ENCODE assay signal across 19 mouse cellular contexts in the genomic region with DNA sequence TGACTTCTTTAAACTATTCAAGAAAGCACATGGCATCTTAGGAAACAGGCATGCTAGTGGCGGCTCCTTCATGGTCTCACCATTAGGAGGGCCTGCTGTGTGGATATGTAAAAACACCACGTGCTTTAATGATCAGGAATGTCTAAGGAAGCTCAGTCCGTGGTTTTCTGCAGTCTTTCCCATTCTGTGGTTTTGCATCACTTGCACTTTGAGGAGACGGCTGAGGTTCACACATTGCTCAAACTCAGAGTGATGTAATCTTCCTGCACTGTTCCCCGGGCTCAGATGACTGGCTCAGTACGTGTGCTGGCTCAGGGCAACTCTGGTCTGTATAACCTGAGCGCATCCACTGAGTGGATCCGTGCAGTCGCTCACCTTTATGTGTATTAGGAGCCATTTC.
DNase-seq lines count a peak whose midpoint lies in the region; ATAC-seq and TF ChIP-seq lines count a peak whose summit lies in the region.
"Had no signal": no experiment of that assay in that cellular context is flagged by ENCODE, and none has a peak within 500 bp of the region (broad histone marks: within the 10 kb centered on the region; RNA-seq: fewer than 3 reads in every experiment).

No protein-coding gene starts in this region.

- no peaks in the 10 kb centered on the region for H3K4me1 ChIP-seq in embryonic facial prominence, embryonic 14.5 days (ENCODE audit: control insufficient read depth, insufficient read depth, low read length)
- no peaks in the 10 kb centered on the region for H3K4me1 ChIP-seq in embryonic facial prominence, embryonic 10.5 days
- peaks cover 4% of the 10 kb centered on the region; the same call in 1 of the 2 replicates for H3K4me1 ChIP-seq in midbrain, embryonic 15.5 days
- peaks cover 25% of the 10 kb centered on the region for H3K4me1 ChIP-seq in heart, embryonic 10.5 days
- H3K4me1 ChIP-seq: liver, embryonic 15.5 days had no signal

- ATAC-seq in embryonic facial prominence, embryonic 14.5 days (ENCODE audit: low read depth) = no peak; the same call in 1 of the 2 replicates
- peak; percentile 92 for ATAC-seq in Patski
- ATAC-seq in megakaryocyte, adult 5-6 weeks (ENCODE audit: poor library complexity, severe bottlenecking) = peak; percentile 54
- ATAC-seq in midbrain, embryonic 15.5 days (replicated peaks) = no peak
- ATAC-seq: activated CD4-positive, CD25-positive, alpha-beta regulatory T cell, adult 4 months; forebrain, embryonic 15.5 days had no signal

- POLR2A ChIA-PET in Patski (lab: Charles Lee) = interaction anchor here (0.8 kb wide), 1 partner anchor 17 kb away, joined by 3 read pairs; no protein-coding TSS in a partner anchor

- H3K9me3 ChIP-seq in embryonic facial prominence, embryonic 14.5 days (ENCODE audit: control insufficient read depth, low read length) = no peaks in the 10 kb centered on the region
- H3K9me3 ChIP-seq in embryonic facial prominence, embryonic 10.5 days = no peaks in the 10 kb centered on the region
- H3K9me3 ChIP-seq in midbrain, embryonic 15.5 days = no peaks in the 10 kb centered on the region
- no peaks in the 10 kb centered on the region for H3K9me3 ChIP-seq in heart, embryonic 10.5 days
- H3K9me3 ChIP-seq: forebrain, embryonic 15.5 days; liver, embryonic 15.5 days; midbrain, embryonic 10.5 days; neural tube, embryonic 12.5 days had no signal

- CTCF ChIA-PET in Patski (lab: Charles Lee) = interaction anchor here (1.1 kb wide), 1 partner anchor 31 kb away, joined by 3 read pairs; no protein-coding TSS in a partner anchor

- TF ChIP-seq CTCF in Patski (IDR thresholded peaks at IDR 0.05) = no peak

- no peak overlapping the region for H3K27ac ChIP-seq in embryonic facial prominence, embryonic 14.5 days (replicated peaks; ENCODE audit: low read depth, low read length)
- H3K27ac ChIP-seq in embryonic facial prominence, embryonic 10.5 days (replicated peaks) = no peak overlapping the region
- H3K27ac ChIP-seq in midbrain, embryonic 15.5 days = no peak overlapping the region
- no peak overlapping the region for H3K27ac ChIP-seq in heart, embryonic 10.5 days
- H3K27ac ChIP-seq: forebrain, embryonic 15.5 days; liver, embryonic 15.5 days; midbrain, embryonic 10.5 days; neural tube, embryonic 12.5 days had no signal

- peak; percentile 24 for DNase-seq in embryonic facial prominence, embryonic 14.5 days (ENCODE audit: low spot score)
- DNase-seq in embryonic facial prominence, embryonic 10.5 days (ENCODE audit: low spot score) = no peak
- DNase-seq in 3T3-L1 (ENCODE audit: low read depth, low spot score) = peak; percentile 62
- DNase-seq in Patski (ENCODE audit: low read depth, low spot score) = peak; percentile 64
- DNase-seq in ovary, postnatal 14 days (ENCODE audit: low spot score) = no peak
- DNase-seq in heart, embryonic 10.5 days (ENCODE audit: low spot score) = no peak
- DNase-seq: adrenal gland, postnatal 14 days; cerebellum, adult 11 months; cerebellum, postnatal 10 days; gastrocnemius, postnatal 36 days; kidney, adult 11 months; lung, postnatal 10 days had no signal

- H3K36me3 ChIP-seq in embryonic facial prominence, embryonic 14.5 days (ENCODE audit: control insufficient read depth, insufficient read depth, low read length) = peaks cover 92% of the 10 kb centered on the region
- H3K36me3 ChIP-seq in embryonic facial prominence, embryonic 10.5 days (replicated peaks) = peaks cover 99% of the 10 kb centered on the region
- H3K36me3 ChIP-seq in midbrain, embryonic 15.5 days (replicated peaks) = peaks cover 51% of the 10 kb centered on the region
- H3K36me3 ChIP-seq in heart, embryonic 10.5 days = peaks cover 87% of the 10 kb centered on the region

- no peak overlapping the region for H3K4me3 ChIP-seq in embryonic facial prominence, embryonic 14.5 days (ENCODE audit: low read depth, low read length)
- no peak overlapping the region for H3K4me3 ChIP-seq in embryonic facial prominence, embryonic 10.5 days
- H3K4me3 ChIP-seq in midbrain, embryonic 15.5 days = no peak overlapping the region
- no peak overlapping the region for H3K4me3 ChIP-seq in heart, embryonic 10.5 days
- H3K4me3 ChIP-seq: forebrain, embryonic 15.5 days; liver, embryonic 15.5 days; midbrain, embryonic 10.5 days; neural tube, embryonic 12.5 days had no signal

- no peaks in the 10 kb centered on the region for H3K27me3 ChIP-seq in embryonic facial prominence, embryonic 14.5 days (replicated peaks; ENCODE audit: control insufficient read depth, insufficient read depth, low read length)
- no peaks in the 10 kb centered on the region for H3K27me3 ChIP-seq in embryonic facial prominence, embryonic 10.5 days (replicated peaks; ENCODE audit: low read depth, poor library complexity, severe bottlenecking)
- no peaks in the 10 kb centered on the region for H3K27me3 ChIP-seq in Patski
- no peaks in the 10 kb centered on the region for H3K27me3 ChIP-seq in midbrain, embryonic 15.5 days (replicated peaks)
- no peaks in the 10 kb centered on the region for H3K27me3 ChIP-seq in heart, embryonic 10.5 days (ENCODE audit: insufficient read depth, poor library complexity, severe bottlenecking)
- H3K27me3 ChIP-seq: forebrain, embryonic 15.5 days; liver, embryonic 15.5 days; neural tube, embryonic 12.5 days had no signal

- in situ Hi-C loops in Patski (cut with MboI; ENCODE audit: low pct_unique_long_range_greater_than_20kb) = no loop called here

- H3K4me2 ChIP-seq in embryonic facial prominence, embryonic 14.5 days (ENCODE audit: low read depth, low read length) = no peak overlapping the region
- H3K4me2 ChIP-seq in midbrain, embryonic 15.5 days = no peak overlapping the region
- H3K4me2 ChIP-seq: forebrain, embryonic 15.5 days; liver, embryonic 15.5 days; neural tube, embryonic 12.5 days had no signal

- H3K9ac ChIP-seq in embryonic facial prominence, embryonic 14.5 days (ENCODE audit: low read depth, low read length) = no peak overlapping the region
- no peak overlapping the region for H3K9ac ChIP-seq in midbrain, embryonic 15.5 days
- H3K9ac ChIP-seq: forebrain, embryonic 15.5 days; liver, embryonic 15.5 days; neural tube, embryonic 12.5 days had no signal

- WGBS in embryonic facial prominence, embryonic 14.5 days = 71% methylated on average over 9 of the region's 9 CpGs
- 92% methylated on average over 9 of the region's 9 CpGs for WGBS in embryonic facial prominence, embryonic 10.5 days
- 90% methylated on average over 9 of the region's 9 CpGs for WGBS in midbrain, embryonic 15.5 days
- 92% methylated on average over 9 of the region's 9 CpGs for WGBS in heart, embryonic 10.5 days

Comparison
In these comparisons a context has a peak if more than half of its experiments do, and no peak if none do; other contexts are left out.
1. DNase-seq: peak in embryonic facial prominence, embryonic 14.5 days (single experiment), 3T3-L1 (single experiment) and Patski (single experiment); none in embryonic facial prominence, embryonic 10.5 days (single experiment), ovary, postnatal 14 days (single experiment) and heart, embryonic 10.5 days (single experiment).
2. ATAC-seq: peak in Patski (single experiment) and megakaryocyte, adult 5-6 weeks (single experiment); none in embryonic facial prominence, embryonic 14.5 days (single experiment) and midbrain, embryonic 15.5 days (single experiment).